Mouse (Mus musculus) ES-Bruce4 (cell line): ENCODE data around the gene Gm9774. TPM values are rescaled to one million over a fixed set of nuclear protein-coding genes. Genes with fewer than 3 reads are reported as not detected.

Experiments
- H3K27ac ChIP-seq: 2 replicates; pipeline ENCODE4 v1.5.1; 2012; ENCODE audit warnings: low read length, inconsistent platforms; ENCODE audit not compliant: insufficient read depth
- H3K27me3 ChIP-seq: 2 replicates; pipeline ENCODE4 v1.6.1; 2012; ENCODE audit warnings: mild to moderate bottlenecking, low read length, inconsistent platforms; ENCODE audit not compliant: control insufficient read depth, poor library complexity, insufficient read depth, severe bottlenecking
- H3K36me3 ChIP-seq: 2 replicates; pipeline ENCODE4 v1.6.1; 2012; ENCODE audit warnings: inconsistent platforms, mild to moderate bottlenecking, low read length, moderate library complexity; ENCODE audit not compliant: control insufficient read depth, poor library complexity, insufficient read depth, severe bottlenecking
- H3K4me1 ChIP-seq: one replicate; pipeline ENCODE4 v1.8.1; 2011; ENCODE audit warnings: low read length; ENCODE audit not compliant: control insufficient read depth, insufficient read depth
- H3K4me3 ChIP-seq: 2 replicates; pipeline ENCODE4 v1.5.1; 2011; ENCODE audit warnings: low read depth, mild to moderate bottlenecking, low read length
- H3K9ac ChIP-seq: 2 replicates; pipeline ENCODE4 v1.6.1; 2012; ENCODE audit warnings: low read depth, mild to moderate bottlenecking, inconsistent platforms; ENCODE audit not compliant: poor library complexity, severe bottlenecking
- H3K9me3 ChIP-seq: replicated peaks from 2 replicates; pipeline ENCODE4 v1.6.1; 2012; ENCODE audit warnings: mild to moderate bottlenecking, low read length, inconsistent platforms; ENCODE audit not compliant: control insufficient read depth, poor library complexity, insufficient read depth, severe bottlenecking
- CTCF ChIP-seq: IDR thresholded peaks from one replicate; pipeline ENCODE4 v1.8.1; 2011; ENCODE audit warnings: low read depth, low read length
- EP300 ChIP-seq: IDR thresholded peaks from 2 replicates; pipeline ENCODE4 v1.6.1; 2011; ENCODE audit warnings: low read depth, low read length; ENCODE audit not compliant: insufficient read depth
- POLR2A ChIP-seq: IDR thresholded peaks from one replicate; pipeline ENCODE4 v1.8.1; 2011; ENCODE audit warnings: low read length; ENCODE audit not compliant: insufficient read depth
- polyA plus RNA-seq: library from polyadenylated mRNA; stranded (reverse); fragments of >200 nt; gene quantifications from 2 replicates; pipeline ENCODE4 v1.2.4, GENCODE M21; 2011; ENCODE audit warnings: low read depth; ENCODE audit not compliant: missing spikeins, insufficient read depth, insufficient read length

Gene Gm9774
- 41.5 and 42.0 TPM in 2 replicates for polyA plus RNA-seq

DNA sequence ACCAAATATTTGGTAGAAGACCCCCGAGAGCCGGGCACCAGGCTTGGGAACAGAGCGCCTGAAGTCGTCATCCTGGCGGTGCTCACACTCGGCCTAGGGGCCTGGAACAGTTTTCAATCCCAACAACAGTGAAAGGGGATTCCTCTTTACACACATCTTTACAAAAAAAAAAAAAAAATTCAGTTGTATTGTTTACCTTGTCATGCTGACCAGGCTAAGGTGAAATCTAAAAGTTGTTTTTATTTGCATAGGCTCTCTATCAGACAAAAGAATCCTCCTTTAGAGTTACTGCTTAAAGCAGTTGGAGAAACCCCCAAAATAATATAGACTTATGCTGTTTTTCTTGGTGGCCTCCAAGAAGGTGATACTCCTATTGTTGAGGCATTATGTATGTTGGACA is at the start of gene Gm9774:
TSS of gene Gm9774 (minus strand) at position 101 of the 400 bp plus-strand sequence.
- Histone ChIP-seq H3K27me3 (no peaks in the 10 kb centered on the region), H3K9ac (no peak within 1 kb of the TSS), H3K36me3 (no peaks in the 10 kb centered on the region), H3K4me1 (no peaks in the 10 kb centered on the region), H3K9me3 (no peaks in the 10 kb centered on the region), H3K27ac (no peak within 1 kb of the TSS), H3K4me3 (no peak within 1 kb of the TSS)
- TF ChIP-seq CTCF (no peak), EP300 (no peak), POLR2A (no peak)

DNA sequence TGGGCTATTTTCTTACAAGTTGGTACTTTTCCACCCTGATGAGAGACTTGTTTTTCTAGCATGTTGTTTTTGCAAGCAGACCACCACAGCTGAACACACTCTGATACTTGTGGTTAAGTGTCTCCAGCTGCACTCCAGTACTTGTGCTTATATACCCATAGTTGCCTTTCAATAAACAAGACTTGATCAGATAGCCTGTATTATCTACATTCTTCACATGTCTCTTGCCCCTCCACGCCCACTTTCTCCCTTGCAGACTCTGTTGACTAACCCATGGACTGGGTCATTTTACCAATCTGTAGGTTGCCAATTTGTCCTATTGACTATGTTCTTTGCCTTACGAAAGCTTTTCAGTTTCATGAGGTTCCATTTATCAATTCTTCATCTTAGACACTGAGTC is 40.9 kb upstream of the Gm9774 start:
- Histone ChIP-seq H3K4me1 (no peaks in the 10 kb centered on the region), H3K4me3 (no peak overlapping the region), H3K9me3 (no peaks in the 10 kb centered on the region), H3K36me3 (no peaks in the 10 kb centered on the region), H3K27me3 (no peaks in the 10 kb centered on the region), H3K9ac (no peak overlapping the region), H3K27ac (no peak overlapping the region)
- TF ChIP-seq EP300 (no peak), POLR2A (no peak), CTCF (no peak)

DNA sequence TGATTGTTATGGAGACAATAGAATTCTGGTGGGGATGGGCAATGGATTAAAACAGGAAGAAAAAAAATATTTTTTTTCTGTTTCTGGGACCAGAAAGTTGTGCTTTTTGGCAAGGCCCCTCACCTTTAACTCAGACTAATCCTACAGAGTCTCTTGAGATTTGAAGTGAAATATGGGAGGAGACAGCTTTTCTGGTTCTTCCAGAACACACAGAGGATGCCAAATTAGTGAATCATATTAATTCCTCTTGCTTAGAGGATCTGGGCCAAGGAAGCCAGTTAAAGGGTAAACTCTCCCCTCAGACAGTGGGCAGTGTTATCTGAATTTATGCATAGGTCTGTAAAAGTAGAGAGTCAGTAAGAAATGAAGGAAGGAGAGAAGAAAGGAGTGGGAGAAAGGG is 38.2 kb upstream of the Gm9774 start:
- no peak overlapping the region for H3K9ac ChIP-seq
- no peaks in the 10 kb centered on the region for H3K36me3 ChIP-seq
- no peaks in the 10 kb centered on the region for H3K27me3 ChIP-seq

DNA sequence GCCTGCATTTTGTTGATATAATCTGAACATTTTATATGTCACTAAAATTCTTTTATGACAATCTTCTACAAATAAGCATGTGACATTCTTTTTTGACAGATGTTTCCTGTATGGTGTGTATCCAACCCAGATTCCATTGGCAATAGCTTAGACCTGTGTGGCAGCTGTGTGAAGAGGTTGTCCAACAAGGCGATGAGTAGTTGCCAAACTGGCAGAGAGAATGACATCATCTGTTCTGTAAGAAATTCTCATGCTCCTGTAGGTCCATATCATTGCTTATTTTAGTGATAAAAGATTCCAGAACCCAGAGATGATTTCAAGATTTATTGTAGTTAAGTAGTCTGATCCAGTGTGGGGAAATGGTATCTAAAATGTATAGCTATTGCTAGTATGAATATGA is 37.4 kb upstream of the Gm9774 start:
- H3K4me3 ChIP-seq = no peak overlapping the region
- H3K36me3 ChIP-seq = no peaks in the 10 kb centered on the region
- H3K27ac ChIP-seq = no peak overlapping the region
- H3K4me1 ChIP-seq = no peaks in the 10 kb centered on the region
- TF ChIP-seq POLR2A (no peak), CTCF (no peak), EP300 (no peak)
- H3K27me3 ChIP-seq = no peaks in the 10 kb centered on the region
- no peak overlapping the region for H3K9ac ChIP-seq
- H3K9me3 ChIP-seq = no peaks in the 10 kb centered on the region

More for the DNA sequence above, 38.2 kb upstream of the Gm9774 start:
- TF ChIP-seq POLR2A (no peak), CTCF (no peak), EP300 (no peak)
- no peak overlapping the region for H3K27ac ChIP-seq
- H3K4me3 ChIP-seq = no peak overlapping the region
- H3K4me1 ChIP-seq = no peaks in the 10 kb centered on the region
- H3K9me3 ChIP-seq = no peaks in the 10 kb centered on the region

DNA sequence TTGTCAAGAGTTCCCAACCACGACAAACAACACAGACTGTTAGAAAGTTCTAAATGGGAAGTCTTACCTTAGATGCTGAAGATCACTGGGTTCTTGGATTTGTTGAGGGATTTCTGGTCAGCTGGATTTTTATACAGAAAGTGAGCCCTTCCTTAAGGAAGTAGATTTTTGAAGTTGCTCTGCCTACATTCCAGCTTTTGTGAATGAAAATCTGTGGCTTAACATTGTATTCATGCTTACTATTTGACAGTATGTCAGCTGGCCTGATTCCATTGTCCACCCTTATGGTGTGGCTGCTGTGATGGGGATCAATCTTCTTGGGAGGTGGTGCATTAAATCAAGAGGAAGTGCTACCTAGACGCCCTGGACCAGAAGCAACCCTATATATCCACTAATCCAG is 29.4 kb upstream of the Gm9774 start, which contains the start of gene Sprr3:
TSS of gene Sprr3 (minus strand) at position 101 of the 400 bp plus-strand sequence.
- Histone ChIP-seq H3K36me3 (no peaks in the 10 kb centered on the region), H3K9me3 (no peaks in the 10 kb centered on the region), H3K27me3 (no peaks in the 10 kb centered on the region), H3K4me1 (no peaks in the 10 kb centered on the region), H3K27ac (no peak within 1 kb of the TSS), H3K9ac (no peak within 1 kb of the TSS), H3K4me3 (no peak within 1 kb of the TSS)
- no peak for TF ChIP-seq EP300
- TF ChIP-seq CTCF = no peak
- no peak for TF ChIP-seq POLR2A

DNA sequence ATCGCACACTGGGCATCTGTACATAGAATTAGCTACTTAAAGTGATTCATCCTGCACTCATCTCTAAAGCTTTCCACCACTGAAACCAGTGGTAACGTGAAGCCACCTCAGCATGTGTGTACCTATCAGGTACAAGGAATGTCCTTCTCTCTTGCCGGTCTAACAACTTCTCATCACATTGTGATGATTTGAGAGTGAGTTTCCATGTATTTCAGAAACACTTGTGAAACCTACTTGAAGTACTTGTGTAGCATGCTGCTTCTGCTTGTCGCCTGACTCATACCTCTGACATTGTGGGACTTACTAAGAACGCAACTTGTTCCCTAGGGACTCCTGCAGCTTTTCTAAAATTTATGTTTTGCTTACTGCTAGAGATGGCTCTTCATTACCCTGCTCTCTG is 25.9 kb upstream of the Gm9774 start:
- no peak overlapping the region for H3K4me3 ChIP-seq

More for the DNA sequence above, 25.9 kb upstream of the Gm9774 start:
- TF ChIP-seq POLR2A = no peak
- TF ChIP-seq EP300 = no peak
- TF ChIP-seq CTCF = no peak
- Histone ChIP-seq H3K27me3 (no peaks in the 10 kb centered on the region), H3K9ac (no peak overlapping the region), H3K27ac (no peak overlapping the region), H3K36me3 (no peaks in the 10 kb centered on the region), H3K9me3 (no peaks in the 10 kb centered on the region), H3K4me1 (no peaks in the 10 kb centered on the region)
